Mouse (Mus musculus) G1E (cell line): ENCODE data around the gene Bmp15. TPM values are rescaled to one million over a fixed set of nuclear protein-coding genes. Genes with fewer than 3 reads are reported as not detected.

ENCODE experiments used
- ATAC-seq: 2 replicates; pipeline ENCODE4 v1.8.0; 2016; ENCODE audit warnings: mild to moderate bottlenecking; ENCODE audit not compliant: insufficient number of reproducible peaks, poor library complexity, low FRiP score, severe bottlenecking; ENCODE audit errors: extremely low read depth
- DNase-seq: peaks from one replicate; pipeline ENCODE4 v3.0.0; 2012; ENCODE audit warnings: low spot score
- H3K27me3 ChIP-seq: 2 replicates; pipeline ENCODE4 v1.6.1; 2012; ENCODE audit warnings: mild to moderate bottlenecking, low read length, inconsistent platforms; ENCODE audit not compliant: insufficient read depth
- H3K36me3 ChIP-seq: replicated peaks from 2 replicates; pipeline ENCODE3; 2012; ENCODE audit warnings: mild to moderate bottlenecking, inconsistent platforms
- H3K4me1 ChIP-seq: 2 replicates; pipeline ENCODE4 v1.6.1; 2012; ENCODE audit warnings: low read depth, low read length, inconsistent platforms, mixed read lengths; ENCODE audit not compliant: insufficient read depth
- H3K4me3 ChIP-seq: 2 replicates; pipeline ENCODE4 v1.5.1; 2012; ENCODE audit warnings: low read depth, mild to moderate bottlenecking, inconsistent platforms, low read length, moderate library complexity, mixed read lengths
- H3K9me3 ChIP-seq: replicated peaks from 2 replicates; pipeline ENCODE4 v1.6.1; 2012; ENCODE audit warnings: inconsistent platforms
- CTCF ChIP-seq: IDR thresholded peaks from 2 replicates; pipeline ENCODE4 v1.5.1; 2012; ENCODE audit warnings: low read depth, low read length, inconsistent platforms, mixed read lengths
- GATA1 ChIP-seq: IDR thresholded peaks from 2 replicates; pipeline ENCODE4 v1.6.1; 2012; ENCODE audit warnings: borderline replicate concordance, low read length, inconsistent platforms, mixed read lengths
- GATA2 ChIP-seq: IDR thresholded peaks from 2 replicates; pipeline ENCODE4 v1.6.1; 2012; ENCODE audit warnings: low read depth, low read length, inconsistent platforms, borderline replicate concordance
- POLR2AphosphoS5 ChIP-seq: IDR thresholded peaks from 2 replicates; pipeline ENCODE4 v1.6.1; 2012; ENCODE audit warnings: low read depth, low read length, inconsistent platforms; ENCODE audit not compliant: insufficient replicate concordance
- TAL1 ChIP-seq: conservative IDR thresholded peaks from 2 replicates; pipeline ENCODE4 v1.6.1; 2012; ENCODE audit warnings: low read depth, low read length, inconsistent platforms, mixed read lengths
- polyA plus RNA-seq: library from polyadenylated mRNA; stranded (reverse); fragments of >175 nt; gene quantifications from 2 replicates; pipeline ENCODE4 v1.2.3, GENCODE M21; 2012
- total RNA-seq, 2 experiments: library from RNA; stranded (forward) in 1 of 2; stranded (reverse) in 1 of 2; fragments of 200-1000 nt in 1 of 2; fragments of >200 nt in 1 of 2; fragmentation: Nextera tagmentation in 1 of 2; gene quantifications; 2 replicates each; pipeline ENCODE4 v1.2.3; 2014 to 2017

Gene Bmp15
- not detected in 2 replicates for total RNA-seq (2014; fragmentation: Nextera tagmentation)
- 0.05 TPM in 1 of 2 replicates, not detected in the other for total RNA-seq (2017)
- not detected in 2 replicates for polyA plus RNA-seq

DNA sequence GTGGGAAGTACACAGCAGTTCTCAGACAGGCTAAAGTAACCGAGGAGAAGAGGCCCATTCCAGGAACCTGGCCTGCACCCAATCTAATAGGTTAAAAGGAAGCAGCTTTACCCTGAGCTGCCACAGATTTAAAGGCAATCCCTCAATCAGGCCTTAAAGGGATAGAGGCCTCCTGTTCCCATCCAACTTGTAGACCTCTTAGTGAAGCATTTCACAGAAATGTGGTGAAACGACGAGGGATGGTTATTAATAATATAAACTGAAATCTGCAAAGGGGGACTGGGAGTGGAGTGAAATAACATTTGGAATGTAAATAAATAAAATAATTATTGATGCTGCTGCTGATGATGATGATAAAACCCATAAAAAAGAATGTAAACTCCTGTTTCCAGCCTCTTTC is at the start of gene Bmp15:
Bmp15 (minus strand) TSS at position 101 of the 400 bp plus-strand sequence.
- H3K4me1 ChIP-seq = no peaks in the 10 kb centered on the region
- no peak for DNase-seq

DNA sequence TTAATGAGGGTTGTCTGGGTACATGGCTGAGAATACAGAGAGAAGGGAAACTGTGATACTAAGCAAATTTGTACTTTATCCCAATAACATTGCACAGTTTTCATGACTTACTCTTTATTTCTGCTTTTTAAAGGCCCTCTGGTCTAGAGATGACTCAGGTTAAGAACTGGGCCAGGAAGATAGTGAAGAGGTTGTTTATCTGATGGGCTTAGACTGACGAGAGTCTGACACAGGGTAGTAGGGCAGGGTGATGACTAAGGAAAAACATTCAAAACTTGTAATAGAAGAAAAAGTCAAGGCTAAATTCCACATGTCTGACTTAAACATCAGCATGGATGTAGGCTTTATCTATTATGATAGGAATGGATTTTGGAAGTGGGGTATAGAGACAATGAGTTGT is 48.3 kb upstream of the Bmp15 start:
- Histone ChIP-seq H3K9me3 (no peaks in the 10 kb centered on the region), H3K4me3 (no peak overlapping the region), H3K4me1 (no peaks in the 10 kb centered on the region), H3K27me3 (no peaks in the 10 kb centered on the region), H3K36me3 (no peaks in the 10 kb centered on the region)
- DNase-seq (no peak), ATAC-seq (no peak)
- TF ChIP-seq GATA2 (no peak), POLR2AphosphoS5 (no peak), TAL1 (no peak), CTCF (no peak), GATA1 (no peak)

More for the DNA sequence above, at the start of gene Bmp15:
- Histone ChIP-seq H3K36me3 (no peaks in the 10 kb centered on the region), H3K27me3 (no peaks in the 10 kb centered on the region), H3K9me3 (no peaks in the 10 kb centered on the region), H3K4me3 (no peak within 1 kb of the TSS)
- TF ChIP-seq GATA1 (no peak), CTCF (no peak), GATA2 (no peak), TAL1 (no peak), POLR2AphosphoS5 (no peak)
- ATAC-seq = no peak

DNA sequence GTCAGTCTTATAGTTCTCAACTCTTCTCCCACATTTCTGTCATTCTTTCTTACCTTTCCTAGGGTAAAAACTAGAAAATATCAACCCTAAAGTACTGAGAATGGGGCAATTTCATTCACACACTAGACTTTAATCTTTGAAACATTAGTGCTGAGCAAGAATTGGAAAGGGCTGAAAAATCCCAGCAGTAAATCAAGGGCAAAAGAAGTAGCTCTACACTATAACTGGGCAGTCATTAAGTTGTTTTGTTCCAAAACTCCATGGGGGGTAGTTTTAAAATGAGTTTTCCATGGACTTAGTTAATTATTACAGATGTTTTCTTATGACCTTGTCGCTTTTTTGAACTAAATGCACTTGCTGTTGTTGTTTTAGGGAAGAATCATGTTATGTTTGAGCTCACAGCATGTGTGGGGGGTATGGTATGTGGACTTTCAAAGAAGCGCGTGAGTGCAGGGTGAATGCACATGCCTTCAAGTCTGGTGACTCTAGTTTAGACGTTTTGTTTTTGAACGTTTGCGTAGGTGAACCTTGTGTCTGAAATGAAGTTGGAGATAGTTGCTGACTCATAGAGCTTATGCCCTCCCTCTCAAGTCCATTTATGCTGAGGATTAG is 37.1 kb upstream of the Bmp15 start:
- ATAC-seq = no peak
- TF ChIP-seq POLR2AphosphoS5 = no peak
- no peak for TF ChIP-seq GATA1
- no peak for TF ChIP-seq TAL1
- no peak for TF ChIP-seq CTCF
- TF ChIP-seq GATA2 = no peak
- DNase-seq = no peak
- H3K9me3 ChIP-seq = no peaks in the 10 kb centered on the region
- no peaks in the 10 kb centered on the region for H3K36me3 ChIP-seq
- H3K27me3 ChIP-seq = no peaks in the 10 kb centered on the region
- no peaks in the 10 kb centered on the region for H3K4me1 ChIP-seq
- H3K4me3 ChIP-seq = no peak overlapping the region

GRCm38 (mm10) chrX:6356876-6357275 is 36.4 kb upstream of the Bmp15 start:
- DNase-seq = no peak
- no peak for TF ChIP-seq CTCF
- no peak for TF ChIP-seq GATA1
- TF ChIP-seq GATA2 = no peak
- TF ChIP-seq TAL1 = no peak
- no peak for TF ChIP-seq POLR2AphosphoS5
- ATAC-seq = no peak

GRCm38 (mm10) chrX:6345273-6345959 is 24.9 kb upstream of the Bmp15 start:
- H3K4me3 ChIP-seq = no peak overlapping the region
- no peak for TF ChIP-seq GATA1
- TF ChIP-seq POLR2AphosphoS5 = no peak
- no peak for TF ChIP-seq CTCF
- TF ChIP-seq TAL1 = no peak
- TF ChIP-seq GATA2 = no peak
- no peaks in the 10 kb centered on the region for H3K4me1 ChIP-seq
- H3K9me3 ChIP-seq = no peaks in the 10 kb centered on the region
- DNase-seq (no peak), ATAC-seq (no peak)
- no peaks in the 10 kb centered on the region for H3K36me3 ChIP-seq
- no peaks in the 10 kb centered on the region for H3K27me3 ChIP-seq

More at GRCm38 (mm10) chrX:6356876-6357275, 36.4 kb upstream of the Bmp15 start:
- Histone ChIP-seq H3K4me1 (no peaks in the 10 kb centered on the region), H3K27me3 (no peaks in the 10 kb centered on the region), H3K4me3 (no peak overlapping the region), H3K9me3 (no peaks in the 10 kb centered on the region), H3K36me3 (no peaks in the 10 kb centered on the region)

DNA sequence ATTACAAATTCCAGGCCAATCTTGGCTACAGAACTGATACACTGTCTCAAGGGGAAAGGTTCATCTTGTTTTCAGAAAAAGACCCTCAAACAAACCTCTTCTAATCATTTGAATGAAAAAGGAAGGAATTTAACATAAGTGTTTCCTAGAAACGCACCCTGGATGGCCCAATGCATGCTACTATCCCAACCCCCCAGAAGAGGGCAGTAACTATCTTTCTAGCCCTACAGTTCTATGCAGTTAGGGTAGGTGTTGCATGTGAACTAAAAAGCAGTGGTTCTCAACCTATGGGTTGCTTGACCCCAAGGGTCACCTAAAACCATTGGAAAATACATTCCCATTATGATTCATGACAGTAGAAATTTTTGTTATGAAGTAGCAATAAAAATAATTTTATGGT is 3.5 kb upstream of the Bmp15 start:
- no peaks in the 10 kb centered on the region for H3K36me3 ChIP-seq
- H3K4me1 ChIP-seq = no peaks in the 10 kb centered on the region
- no peaks in the 10 kb centered on the region for H3K27me3 ChIP-seq
- DNase-seq (no peak), ATAC-seq (no peak)
- H3K4me3 ChIP-seq = no peak overlapping the region
- TF ChIP-seq GATA1 = no peak
- TF ChIP-seq TAL1 = no peak
- TF ChIP-seq CTCF = no peak
- TF ChIP-seq POLR2AphosphoS5 = no peak
- TF ChIP-seq GATA2 = no peak
- H3K9me3 ChIP-seq = no peaks in the 10 kb centered on the region
